Mouse (Mus musculus) left cerebral cortex, adult 6 months (tissue): ENCODE measurements around the gene Actc1. TPM values are rescaled to one million over a fixed set of nuclear protein-coding genes. Genes with fewer than 3 reads are reported as not detected.

Experiments
- long read RNA-seq, 2 experiments: library from polyadenylated mRNA; unstranded; transcript quantifications; one replicate each; pipeline ENCODE4 v2.0.0; 2019 to 2020
- polyA plus RNA-seq: library from polyadenylated mRNA; unstranded; fragments of <200 nt; fragmentation: Nextera tagmentation; gene quantifications from 2 replicates; pipeline ENCODE4 v1.2.3, GENCODE M21; 2021

The Actc1 gene
- polyA plus RNA-seq = not detected in 2 replicates
- long read RNA-seq, experiment 1 = 0 reads
- long read RNA-seq, experiment 2 = 0 reads

DNA sequence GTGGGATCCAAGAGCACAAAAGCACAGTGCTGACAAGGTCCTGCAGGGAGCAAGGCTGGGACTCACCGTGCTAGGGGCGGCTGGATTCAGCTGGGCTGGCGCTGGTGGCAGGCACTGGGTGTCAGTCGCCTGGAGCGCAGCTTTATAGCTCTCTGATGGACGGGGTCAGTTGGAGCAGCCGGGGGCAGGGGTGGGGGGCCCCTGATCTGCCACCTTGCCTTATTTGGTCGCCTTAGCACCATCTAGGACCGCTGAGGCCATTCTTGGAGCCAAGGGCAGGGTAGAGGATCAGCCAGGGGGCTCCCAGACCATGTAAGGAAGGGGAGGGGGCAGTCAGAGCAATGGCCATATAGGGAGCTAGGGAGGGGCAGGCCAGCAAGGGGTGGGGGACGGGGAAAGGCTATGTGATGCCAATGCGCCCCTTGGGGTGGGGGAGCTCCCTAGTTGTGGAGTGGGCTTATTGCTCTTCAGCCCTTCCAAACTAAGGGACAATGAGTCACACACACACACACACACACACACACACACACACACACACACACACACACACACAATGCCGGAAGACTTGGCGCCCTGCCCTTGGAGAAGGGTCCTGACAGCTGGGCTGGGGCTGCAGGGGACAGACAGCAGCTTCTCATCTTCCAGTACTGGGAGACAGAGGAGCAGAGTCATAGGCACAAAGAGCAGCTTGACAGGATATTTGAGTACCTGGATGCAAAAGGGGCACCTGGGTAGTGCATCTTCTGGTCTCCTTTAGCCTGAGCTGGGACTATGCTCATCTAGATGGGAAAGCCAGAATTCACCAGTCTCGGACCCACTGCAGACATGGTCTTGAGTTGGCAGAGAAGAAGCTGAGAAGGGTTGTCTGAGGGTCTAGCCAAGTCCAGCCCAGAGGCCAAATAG is at the start of gene Actc1:
Gene Actc1, minus strand, starts transcription at position 853 of the 903 bp plus-strand sequence.

DNA sequence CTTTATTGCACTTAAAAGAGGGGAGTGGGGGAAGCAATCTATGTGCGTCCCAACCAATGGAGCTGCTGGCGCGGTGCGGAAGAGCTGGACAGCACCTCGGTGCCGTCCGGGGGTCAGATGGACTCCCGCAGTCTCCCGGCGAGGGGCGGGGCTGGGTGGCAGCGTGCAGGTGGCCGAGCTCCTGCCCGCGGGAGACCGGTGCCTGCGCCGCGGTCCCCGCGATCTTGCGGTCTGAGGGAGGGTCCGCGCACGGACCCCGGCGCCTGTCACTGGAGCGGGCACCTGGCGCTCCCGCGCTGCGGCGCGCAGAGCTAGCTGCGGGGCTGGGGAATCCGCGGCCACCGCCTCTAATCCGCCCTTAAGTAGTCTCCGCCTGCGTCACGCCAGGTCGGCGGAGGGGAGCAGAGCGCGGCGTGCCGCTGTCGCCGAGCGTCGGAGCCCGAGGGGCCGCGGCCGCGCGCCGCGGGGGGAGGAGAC is 40.0 kb downstream of the Actc1 start, which contains the start of gene Gjd2:
Gene Gjd2, minus strand, starts transcription at position 325 of the 477 bp plus-strand sequence.

Other genes with a start within 250 kb of the Actc1 start
- 393 and 448 TPM in 2 replicates for gene Scg5, start 224.4 kb downstream of the Actc1 start, polyA plus RNA-seq
- 0.40 and 0.61 TPM in 2 replicates for gene Arhgap11a, start 204.9 kb downstream of the Actc1 start, polyA plus RNA-seq
- 0.77 and 1.0 TPM in 2 replicates for gene Gjd2, start 39.9 kb downstream of the Actc1 start, polyA plus RNA-seq
- gene Aqr, start 133.5 kb upstream of the Actc1 start, polyA plus RNA-seq = 9.4 and 12.3 TPM in 2 replicates
- 1.8 and 2.6 TPM in 2 replicates for gene Zfp770, start 147.9 kb upstream of the Actc1 start, polyA plus RNA-seq